Mouse (Mus musculus): ENCODE data around the gene Rasa3. TPM values are rescaled to one million over a fixed set of nuclear protein-coding genes. Genes with fewer than 3 reads are reported as not detected.

The Rasa3 gene
- polyA plus RNA-seq, 1 experiment from 2014 or later: 27.4 TPM

GRCm38 (mm10) chr8:13605920-13606480 lies 71.4 kb downstream of the Rasa3 start:
- peak; percentile 26; the same call in 1 of the 2 replicates for ATAC-seq (replicated peaks; ENCODE audit: extremely low read depth, insufficient read depth, low FRiP score)
- H3K27ac ChIP-seq (ENCODE audit: low read length): peak overlapping the region; percentile 15; the same call in 1 of the 2 replicates

GRCm38 (mm10) chr8:13602621-13603020 lies 74.8 kb downstream of the Rasa3 start:
- 65% methylated on average over 8 of the region's 8 CpGs for WGBS
- peaks cover 21% of the 10 kb centered on the region for H3K4me1 ChIP-seq (ENCODE audit: control insufficient read depth, insufficient read depth, low read length)
- H3K9me3 ChIP-seq (replicated peaks; ENCODE audit: control insufficient read depth, low read length): no peaks in the 10 kb centered on the region
- no peak overlapping the region for H3K4me3 ChIP-seq (ENCODE audit: low read length)
- H3K36me3 ChIP-seq (ENCODE audit: control insufficient read depth, insufficient read depth): peaks cover 9% of the 10 kb centered on the region
- no peaks in the 10 kb centered on the region for H3K27me3 ChIP-seq (ENCODE audit: control insufficient read depth, insufficient read depth, low read length)
- no peak for ATAC-seq (replicated peaks; ENCODE audit: extremely low read depth, insufficient read depth, low FRiP score)
- no peak overlapping the region for H3K9ac ChIP-seq (ENCODE audit: low read length)
- no peak overlapping the region for H3K27ac ChIP-seq (ENCODE audit: low read length)
- no peak overlapping the region for H3K4me2 ChIP-seq (ENCODE audit: low read depth, low read length)

More at GRCm38 (mm10) chr8:13605920-13606480, 71.4 kb downstream of the Rasa3 start:
- 51% methylated on average over 7 of the region's 7 CpGs for WGBS
- H3K9ac ChIP-seq (ENCODE audit: low read length): no peak overlapping the region
- H3K27me3 ChIP-seq (ENCODE audit: control insufficient read depth, insufficient read depth, low read length): no peaks in the 10 kb centered on the region
- H3K4me3 ChIP-seq (ENCODE audit: low read length): no peak overlapping the region
- peaks cover 5% of the 10 kb centered on the region for H3K36me3 ChIP-seq (ENCODE audit: control insufficient read depth, insufficient read depth)
- peaks cover 15% of the 10 kb centered on the region for H3K4me1 ChIP-seq (ENCODE audit: control insufficient read depth, insufficient read depth, low read length)
- H3K9me3 ChIP-seq (replicated peaks; ENCODE audit: control insufficient read depth, low read length): no peaks in the 10 kb centered on the region
- no peak overlapping the region for H3K4me2 ChIP-seq (ENCODE audit: low read depth, low read length)

GRCm38 (mm10) chr8:13601166-13601565 lies 76.2 kb downstream of the Rasa3 start:
- no peak for ATAC-seq (replicated peaks; ENCODE audit: extremely low read depth, insufficient read depth, low FRiP score)
- H3K9me3 ChIP-seq (replicated peaks; ENCODE audit: control insufficient read depth, low read length): no peaks in the 10 kb centered on the region
- no peak overlapping the region for H3K27ac ChIP-seq (ENCODE audit: low read length)
- H3K36me3 ChIP-seq (ENCODE audit: control insufficient read depth, insufficient read depth): peaks cover 19% of the 10 kb centered on the region
- no peak overlapping the region for H3K4me3 ChIP-seq (ENCODE audit: low read length)
- peak overlapping the region; percentile 1 for H3K4me2 ChIP-seq (ENCODE audit: low read depth, low read length)
- no peaks in the 10 kb centered on the region for H3K27me3 ChIP-seq (ENCODE audit: control insufficient read depth, insufficient read depth, low read length)
- peaks cover 21% of the 10 kb centered on the region for H3K4me1 ChIP-seq (ENCODE audit: control insufficient read depth, insufficient read depth, low read length)
- H3K9ac ChIP-seq (ENCODE audit: low read length): no peak overlapping the region
- 71% methylated on average over 11 of the region's 11 CpGs for WGBS

- Histone ChIP-seq H3K9me3 (replicated peaks; ENCODE audit: control insufficient read depth, low read length) (no peaks in the 10 kb centered on the region), H3K36me3 (ENCODE audit: control insufficient read depth, insufficient read depth) (peaks cover 20% of the 10 kb centered on the region), H3K27me3 (ENCODE audit: control insufficient read depth, insufficient read depth, low read length) (no peaks in the 10 kb centered on the region), H3K4me1 (ENCODE audit: control insufficient read depth, insufficient read depth, low read length) (peaks cover 18% of the 10 kb centered on the region), H3K9ac (ENCODE audit: low read length) (no peak overlapping the region), H3K27ac (ENCODE audit: low read length) (no peak overlapping the region), H3K4me3 (ENCODE audit: low read length) (no peak overlapping the region), H3K4me2 (ENCODE audit: low read depth, low read length) (peak overlapping the region; percentile 1)
- ATAC-seq (replicated peaks; ENCODE audit: extremely low read depth, insufficient read depth, low FRiP score): no peak
- whole genome bisulfite sequencing: 68% methylated on average over 10 of the region's 10 CpGs
These were observed 76.7 kb downstream of the Rasa3 start for GRCm38 (mm10) chr8:13600716-13601115.

- H3K9me3 ChIP-seq (replicated peaks; ENCODE audit: control insufficient read depth, low read length): no peaks in the 10 kb centered on the region
- peak; percentile 33 for ATAC-seq (replicated peaks; ENCODE audit: extremely low read depth, insufficient read depth, low FRiP score)
- 70% methylated on average over 7 of the region's 7 CpGs for WGBS
- no peak overlapping the region for H3K9ac ChIP-seq (ENCODE audit: low read length)
- H3K27me3 ChIP-seq (ENCODE audit: control insufficient read depth, insufficient read depth, low read length): no peaks in the 10 kb centered on the region
- H3K27ac ChIP-seq (ENCODE audit: low read length): peak overlapping the region; percentile 41; the same call in 1 of the 2 replicates
- H3K4me2 ChIP-seq (ENCODE audit: low read depth, low read length): peak overlapping the region; percentile 1
- peaks cover 23% of the 10 kb centered on the region for H3K36me3 ChIP-seq (ENCODE audit: control insufficient read depth, insufficient read depth)
- H3K4me1 ChIP-seq (ENCODE audit: control insufficient read depth, insufficient read depth, low read length): peaks cover 13% of the 10 kb centered on the region
- no peak overlapping the region for H3K4me3 ChIP-seq (ENCODE audit: low read length)
These were observed 77.2 kb downstream of the Rasa3 start for GRCm38 (mm10) chr8:13600204-13600603.

GRCm38 (mm10) chr8:13597777-13598176 lies 79.6 kb downstream of the Rasa3 start:
- no peaks in the 10 kb centered on the region for H3K9me3 ChIP-seq (replicated peaks; ENCODE audit: control insufficient read depth, low read length)
- WGBS: 59% methylated on average over 6 of the region's 6 CpGs
- peak overlapping the region; percentile 49; the same call in 1 of the 2 replicates for H3K27ac ChIP-seq (ENCODE audit: low read length)
- peaks cover 21% of the 10 kb centered on the region for H3K36me3 ChIP-seq (ENCODE audit: control insufficient read depth, insufficient read depth)
- H3K27me3 ChIP-seq (ENCODE audit: control insufficient read depth, insufficient read depth, low read length): no peaks in the 10 kb centered on the region
- peaks cover 12% of the 10 kb centered on the region for H3K4me1 ChIP-seq (ENCODE audit: control insufficient read depth, insufficient read depth, low read length)
- H3K4me3 ChIP-seq (ENCODE audit: low read length): no peak overlapping the region
- H3K9ac ChIP-seq (ENCODE audit: low read length): no peak overlapping the region
- no peak overlapping the region for H3K4me2 ChIP-seq (ENCODE audit: low read depth, low read length)
- ATAC-seq (replicated peaks; ENCODE audit: extremely low read depth, insufficient read depth, low FRiP score): peak; percentile 38; the same call in 1 of the 2 replicates

- Histone ChIP-seq H3K9ac (ENCODE audit: low read length) (no peak overlapping the region), H3K27me3 (ENCODE audit: control insufficient read depth, insufficient read depth, low read length) (no peaks in the 10 kb centered on the region), H3K4me3 (ENCODE audit: low read length) (no peak overlapping the region), H3K27ac (ENCODE audit: low read length) (no peak overlapping the region), H3K4me1 (ENCODE audit: control insufficient read depth, insufficient read depth, low read length) (peaks cover 8% of the 10 kb centered on the region; the same call in 1 of the 2 replicates), H3K9me3 (replicated peaks; ENCODE audit: control insufficient read depth, low read length) (no peaks in the 10 kb centered on the region), H3K4me2 (ENCODE audit: low read depth, low read length) (no peak overlapping the region), H3K36me3 (ENCODE audit: control insufficient read depth, insufficient read depth) (peaks cover 21% of the 10 kb centered on the region)
- ATAC-seq (replicated peaks; ENCODE audit: extremely low read depth, insufficient read depth, low FRiP score): no peak
- 90% methylated on average over 6 of the region's 6 CpGs for WGBS
These were observed 81.5 kb downstream of the Rasa3 start for GRCm38 (mm10) chr8:13595861-13596260.

DNA sequence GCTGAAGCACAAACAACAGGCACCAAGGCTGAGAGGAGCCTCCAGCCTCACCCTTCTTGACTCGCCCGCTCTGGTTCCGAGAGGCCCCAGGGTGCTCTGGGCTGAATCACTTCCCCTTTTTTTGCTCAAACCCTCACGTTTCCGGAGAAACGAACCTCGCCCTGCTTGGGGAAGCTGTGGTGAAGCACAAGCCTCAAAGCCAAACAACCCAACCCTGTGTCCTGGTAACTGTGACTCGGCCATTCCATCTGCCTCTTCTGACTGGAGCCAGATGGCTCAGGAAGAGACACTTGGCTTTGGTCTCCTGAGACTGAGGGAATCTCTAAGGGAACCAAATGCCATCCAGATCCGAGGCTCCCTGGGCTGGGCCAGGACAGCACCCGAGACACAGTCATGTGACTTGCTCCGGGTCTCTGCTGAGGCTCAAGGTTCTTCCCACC lies 82.5 kb downstream of the Rasa3 start:
- no peak for ATAC-seq (replicated peaks; ENCODE audit: extremely low read depth, insufficient read depth, low FRiP score)
- H3K4me2 ChIP-seq (ENCODE audit: low read depth, low read length): no peak overlapping the region
- H3K27me3 ChIP-seq (ENCODE audit: control insufficient read depth, insufficient read depth, low read length): no peaks in the 10 kb centered on the region
- 56% methylated on average over 11 of the region's 11 CpGs for WGBS
- peaks cover 6% of the 10 kb centered on the region; the same call in 1 of the 2 replicates for H3K4me1 ChIP-seq (ENCODE audit: control insufficient read depth, insufficient read depth, low read length)
- peaks cover 21% of the 10 kb centered on the region for H3K36me3 ChIP-seq (ENCODE audit: control insufficient read depth, insufficient read depth)
- H3K9me3 ChIP-seq (replicated peaks; ENCODE audit: control insufficient read depth, low read length): no peaks in the 10 kb centered on the region
- peak overlapping the region; percentile 23; the same call in 1 of the 2 replicates for H3K27ac ChIP-seq (ENCODE audit: low read length)
- no peak overlapping the region for H3K4me3 ChIP-seq (ENCODE audit: low read length)
- no peak overlapping the region for H3K9ac ChIP-seq (ENCODE audit: low read length)

DNA sequence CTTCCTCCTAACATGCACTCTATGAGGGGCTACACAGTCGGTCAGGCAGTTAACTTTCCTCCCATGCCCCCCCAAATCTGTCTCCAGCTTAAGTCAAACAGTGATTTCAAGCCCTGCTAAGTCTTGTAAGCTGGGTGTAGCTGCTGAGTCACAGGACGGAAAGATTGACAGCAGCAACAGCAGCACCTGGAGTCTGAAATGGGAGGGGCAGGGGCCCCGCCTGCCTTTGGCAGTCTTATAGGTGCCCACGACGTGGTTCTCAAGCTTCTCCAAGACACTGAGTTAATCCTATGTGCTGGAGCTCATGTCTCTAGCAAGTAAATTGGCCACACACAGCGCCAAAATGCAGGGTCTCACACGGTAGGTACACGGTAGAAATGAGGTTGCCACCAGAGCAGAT lies 84.1 kb downstream of the Rasa3 start:
- Histone ChIP-seq H3K9me3 (replicated peaks; ENCODE audit: control insufficient read depth, low read length) (no peaks in the 10 kb centered on the region), H3K36me3 (ENCODE audit: control insufficient read depth, insufficient read depth) (peaks cover 21% of the 10 kb centered on the region), H3K27me3 (ENCODE audit: control insufficient read depth, insufficient read depth, low read length) (no peaks in the 10 kb centered on the region), H3K4me1 (ENCODE audit: control insufficient read depth, insufficient read depth, low read length) (peaks cover 6% of the 10 kb centered on the region; the same call in 1 of the 2 replicates), H3K27ac (ENCODE audit: low read length) (no peak overlapping the region), H3K4me3 (ENCODE audit: low read length) (no peak overlapping the region), H3K4me2 (ENCODE audit: low read depth, low read length) (no peak overlapping the region), H3K9ac (ENCODE audit: low read length) (no peak overlapping the region)
- no peak for ATAC-seq (replicated peaks; ENCODE audit: extremely low read depth, insufficient read depth, low FRiP score)
- WGBS: 82% methylated on average over 8 of the region's 8 CpGs
